Mouse (Mus musculus): ENCODE data around the gene Mettl5.

DNA sequence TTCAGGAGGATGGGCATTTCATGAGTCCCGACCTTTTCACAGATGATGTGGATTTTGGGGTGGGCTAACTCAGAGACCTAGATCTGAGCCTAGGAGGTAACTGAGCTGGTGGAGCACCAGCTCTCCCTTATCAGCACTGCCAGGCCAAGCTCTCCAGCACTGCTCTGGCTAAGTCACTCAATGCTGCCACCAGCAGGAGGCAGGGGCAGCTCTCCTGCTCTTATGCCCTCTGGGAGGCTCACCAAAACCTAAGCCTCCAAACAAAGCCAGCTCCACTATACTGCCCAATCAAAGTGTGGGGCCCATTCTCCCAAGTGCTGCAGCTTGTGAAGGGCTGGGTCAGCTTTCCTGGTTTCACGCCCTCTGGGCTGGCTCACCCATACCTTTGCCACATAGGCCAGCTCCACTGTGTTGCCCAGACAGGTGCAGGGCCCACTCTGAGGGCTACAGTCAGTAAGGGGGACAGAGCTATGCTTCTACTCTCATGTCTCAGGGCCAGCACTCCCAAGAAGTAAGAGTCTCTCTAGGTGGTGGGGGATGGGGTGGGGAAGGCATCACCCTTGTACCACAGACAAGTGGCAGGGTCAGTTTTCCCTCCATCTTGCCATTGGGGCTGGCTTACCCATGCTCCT is 33.9 kb downstream of the Mettl5 start:
- no peak for TF ChIP-seq POLR2A (IDR thresholded peaks at IDR 0.05; ENCODE audit: borderline replicate concordance, insufficient read depth, low read length)
- no peak for TF ChIP-seq CTCF (IDR thresholded peaks at IDR 0.05; ENCODE audit: borderline replicate concordance, insufficient read depth, low read depth, low read length)
